Mouse (Mus musculus): ENCODE measurements around the gene Fgfr2. TPM values are rescaled to one million over a fixed set of nuclear protein-coding genes. Genes with fewer than 3 reads are reported as not detected.

Fgfr2 gene
- polyA plus RNA-seq, 1 experiment from 2014 or later, result 24.9 TPM

GRCm38 (mm10) chr7:132646514-132646913 lies 476.6 kb downstream of the Fgfr2 start:
- Histone ChIP-seq H3K4me2 (no peak overlapping the region), H3K4me1 (ENCODE audit: control insufficient read depth, insufficient read depth, low read length) (no peaks in the 10 kb centered on the region), H3K27me3 (ENCODE audit: control insufficient read depth, insufficient read depth, low read length) (no peaks in the 10 kb centered on the region), H3K4me3 (ENCODE audit: low read depth, low read length) (no peak overlapping the region), H3K9ac (ENCODE audit: low read depth, low read length) (no peak overlapping the region), H3K36me3 (ENCODE audit: control insufficient read depth, insufficient read depth, low read length) (no peaks in the 10 kb centered on the region), H3K27ac (ENCODE audit: low read depth, low read length) (no peak overlapping the region), H3K9me3 (replicated peaks; ENCODE audit: control insufficient read depth, low read length) (no peaks in the 10 kb centered on the region)
- no peak for ATAC-seq (replicated peaks; ENCODE audit: insufficient number of reproducible peaks, low FRiP score, low TSS enrichment)
- 88% methylated on average over 1 of the region's 1 CpGs for WGBS (ENCODE audit: insufficient replicate concordance)

- no peaks in the 10 kb centered on the region for H3K27me3 ChIP-seq (ENCODE audit: control insufficient read depth, insufficient read depth, low read length)
- no peak overlapping the region for H3K4me3 ChIP-seq (ENCODE audit: low read depth, low read length)
- no peak overlapping the region for H3K27ac ChIP-seq (ENCODE audit: low read depth, low read length)
- H3K9me3 ChIP-seq (replicated peaks; ENCODE audit: control insufficient read depth, low read length), result no peaks in the 10 kb centered on the region
- no peak overlapping the region for H3K9ac ChIP-seq (ENCODE audit: low read depth, low read length)
- H3K4me2 ChIP-seq, result no peak overlapping the region
- ATAC-seq (replicated peaks; ENCODE audit: insufficient number of reproducible peaks, low FRiP score, low TSS enrichment), result no peak
- no peaks in the 10 kb centered on the region for H3K4me1 ChIP-seq (ENCODE audit: control insufficient read depth, insufficient read depth, low read length)
- WGBS (ENCODE audit: insufficient replicate concordance), result 82% methylated on average over 11 of the region's 11 CpGs
- no peaks in the 10 kb centered on the region for H3K36me3 ChIP-seq (ENCODE audit: control insufficient read depth, insufficient read depth, low read length)
Measured at GRCm38 (mm10) chr7:132644605-132645279, 478.4 kb downstream of the Fgfr2 start.

GRCm38 (mm10) chr7:132641606-132642005 lies 481.5 kb downstream of the Fgfr2 start:
- Histone ChIP-seq H3K27me3 (ENCODE audit: control insufficient read depth, insufficient read depth, low read length) (no peaks in the 10 kb centered on the region), H3K27ac (ENCODE audit: low read depth, low read length) (no peak overlapping the region), H3K4me3 (ENCODE audit: low read depth, low read length) (no peak overlapping the region), H3K9me3 (replicated peaks; ENCODE audit: control insufficient read depth, low read length) (no peaks in the 10 kb centered on the region), H3K9ac (ENCODE audit: low read depth, low read length) (no peak overlapping the region), H3K4me1 (ENCODE audit: control insufficient read depth, insufficient read depth, low read length) (no peaks in the 10 kb centered on the region), H3K36me3 (ENCODE audit: control insufficient read depth, insufficient read depth, low read length) (no peaks in the 10 kb centered on the region), H3K4me2 (no peak overlapping the region)
- WGBS (ENCODE audit: insufficient replicate concordance), result 76% methylated on average over 1 of the region's 1 CpGs
- no peak for ATAC-seq (replicated peaks; ENCODE audit: insufficient number of reproducible peaks, low FRiP score, low TSS enrichment)

GRCm38 (mm10) chr7:132640946-132641345 lies 482.2 kb downstream of the Fgfr2 start:
- H3K9ac ChIP-seq (ENCODE audit: low read depth, low read length), result no peak overlapping the region; the same call in 1 of the 2 replicates
- ATAC-seq (replicated peaks; ENCODE audit: insufficient number of reproducible peaks, low FRiP score, low TSS enrichment), result no peak
- H3K4me1 ChIP-seq (ENCODE audit: control insufficient read depth, insufficient read depth, low read length), result no peaks in the 10 kb centered on the region
- H3K4me3 ChIP-seq (ENCODE audit: low read depth, low read length), result no peak overlapping the region
- no peaks in the 10 kb centered on the region for H3K36me3 ChIP-seq (ENCODE audit: control insufficient read depth, insufficient read depth, low read length)
- H3K27me3 ChIP-seq (ENCODE audit: control insufficient read depth, insufficient read depth, low read length), result no peaks in the 10 kb centered on the region
- no peak overlapping the region for H3K27ac ChIP-seq (ENCODE audit: low read depth, low read length)
- WGBS (ENCODE audit: insufficient replicate concordance), result 54% methylated on average over 9 of the region's 9 CpGs
- no peak overlapping the region for H3K4me2 ChIP-seq
- no peaks in the 10 kb centered on the region for H3K9me3 ChIP-seq (replicated peaks; ENCODE audit: control insufficient read depth, low read length)

- Histone ChIP-seq H3K4me1 (ENCODE audit: control insufficient read depth, insufficient read depth, low read length) (no peaks in the 10 kb centered on the region), H3K4me3 (ENCODE audit: low read depth, low read length) (no peak overlapping the region), H3K4me2 (no peak overlapping the region), H3K9ac (ENCODE audit: low read depth, low read length) (no peak overlapping the region), H3K9me3 (replicated peaks; ENCODE audit: control insufficient read depth, low read length) (no peaks in the 10 kb centered on the region), H3K27ac (ENCODE audit: low read depth, low read length) (no peak overlapping the region), H3K27me3 (ENCODE audit: control insufficient read depth, insufficient read depth, low read length) (no peaks in the 10 kb centered on the region), H3K36me3 (ENCODE audit: control insufficient read depth, insufficient read depth, low read length) (no peaks in the 10 kb centered on the region)
- WGBS (ENCODE audit: insufficient replicate concordance), result 55% methylated on average over 12 of the region's 12 CpGs
- peak; percentile 52; the same call in 1 of the 2 replicates for ATAC-seq (replicated peaks; ENCODE audit: insufficient number of reproducible peaks, low FRiP score, low TSS enrichment)
Measured at GRCm38 (mm10) chr7:132638446-132639087, 484.6 kb downstream of the Fgfr2 start.

GRCm38 (mm10) chr7:132637292-132637691 lies 485.9 kb downstream of the Fgfr2 start:
- H3K9ac ChIP-seq (ENCODE audit: low read depth, low read length), result no peak overlapping the region
- no peak overlapping the region for H3K27ac ChIP-seq (ENCODE audit: low read depth, low read length)
- no peaks in the 10 kb centered on the region for H3K9me3 ChIP-seq (replicated peaks; ENCODE audit: control insufficient read depth, low read length)
- H3K27me3 ChIP-seq (ENCODE audit: control insufficient read depth, insufficient read depth, low read length), result no peaks in the 10 kb centered on the region
- H3K36me3 ChIP-seq (ENCODE audit: control insufficient read depth, insufficient read depth, low read length), result no peaks in the 10 kb centered on the region
- H3K4me1 ChIP-seq (ENCODE audit: control insufficient read depth, insufficient read depth, low read length), result no peaks in the 10 kb centered on the region
- 59% methylated on average over 12 of the region's 12 CpGs for WGBS (ENCODE audit: insufficient replicate concordance)
- no peak overlapping the region for H3K4me3 ChIP-seq (ENCODE audit: low read depth, low read length)
- ATAC-seq (replicated peaks; ENCODE audit: insufficient number of reproducible peaks, low FRiP score, low TSS enrichment), result no peak
- H3K4me2 ChIP-seq, result no peak overlapping the region

- Histone ChIP-seq H3K4me3 (ENCODE audit: low read depth, low read length) (no peak overlapping the region), H3K36me3 (ENCODE audit: control insufficient read depth, insufficient read depth, low read length) (no peaks in the 10 kb centered on the region), H3K9ac (ENCODE audit: low read depth, low read length) (no peak overlapping the region), H3K4me1 (ENCODE audit: control insufficient read depth, insufficient read depth, low read length) (no peaks in the 10 kb centered on the region), H3K27me3 (ENCODE audit: control insufficient read depth, insufficient read depth, low read length) (no peaks in the 10 kb centered on the region), H3K9me3 (replicated peaks; ENCODE audit: control insufficient read depth, low read length) (no peaks in the 10 kb centered on the region), H3K27ac (ENCODE audit: low read depth, low read length) (no peak overlapping the region), H3K4me2 (no peak overlapping the region)
- ATAC-seq (replicated peaks; ENCODE audit: insufficient number of reproducible peaks, low FRiP score, low TSS enrichment), result no peak
- 81% methylated on average over 11 of the region's 11 CpGs for WGBS (ENCODE audit: insufficient replicate concordance)
Measured at GRCm38 (mm10) chr7:132631313-132631712, 491.8 kb downstream of the Fgfr2 start.

- 67% methylated on average over 3 of the region's 3 CpGs for WGBS (ENCODE audit: insufficient replicate concordance)
- no peak overlapping the region for H3K4me2 ChIP-seq
- H3K9ac ChIP-seq (ENCODE audit: low read depth, low read length), result no peak overlapping the region
Measured at GRCm38 (mm10) chr7:132627448-132627847, 495.7 kb downstream of the Fgfr2 start.

GRCm38 (mm10) chr7:132626174-132626573 lies 497.0 kb downstream of the Fgfr2 start:
- H3K9me3 ChIP-seq (replicated peaks; ENCODE audit: control insufficient read depth, low read length), result no peaks in the 10 kb centered on the region
- no peaks in the 10 kb centered on the region for H3K36me3 ChIP-seq (ENCODE audit: control insufficient read depth, insufficient read depth, low read length)
- H3K9ac ChIP-seq (ENCODE audit: low read depth, low read length), result no peak overlapping the region
- ATAC-seq (replicated peaks; ENCODE audit: insufficient number of reproducible peaks, low FRiP score, low TSS enrichment), result no peak
- H3K27me3 ChIP-seq (ENCODE audit: control insufficient read depth, insufficient read depth, low read length), result no peaks in the 10 kb centered on the region
- H3K4me1 ChIP-seq (ENCODE audit: control insufficient read depth, insufficient read depth, low read length), result no peaks in the 10 kb centered on the region
- H3K4me3 ChIP-seq (ENCODE audit: low read depth, low read length), result no peak overlapping the region
- no peak overlapping the region for H3K27ac ChIP-seq (ENCODE audit: low read depth, low read length)
- 53% methylated on average over 4 of the region's 4 CpGs for WGBS (ENCODE audit: insufficient replicate concordance)
- H3K4me2 ChIP-seq, result no peak overlapping the region

More at GRCm38 (mm10) chr7:132627448-132627847, 495.7 kb downstream of the Fgfr2 start:
- H3K27me3 ChIP-seq (ENCODE audit: control insufficient read depth, insufficient read depth, low read length), result no peaks in the 10 kb centered on the region
- no peaks in the 10 kb centered on the region for H3K4me1 ChIP-seq (ENCODE audit: control insufficient read depth, insufficient read depth, low read length)
- H3K9me3 ChIP-seq (replicated peaks; ENCODE audit: control insufficient read depth, low read length), result no peaks in the 10 kb centered on the region
- no peak overlapping the region for H3K4me3 ChIP-seq (ENCODE audit: low read depth, low read length)
- ATAC-seq (replicated peaks; ENCODE audit: insufficient number of reproducible peaks, low FRiP score, low TSS enrichment), result no peak
- no peaks in the 10 kb centered on the region for H3K36me3 ChIP-seq (ENCODE audit: control insufficient read depth, insufficient read depth, low read length)
- H3K27ac ChIP-seq (ENCODE audit: low read depth, low read length), result peak overlapping the region; percentile 24; the same call in 1 of the 2 replicates

Data from heart, embryonic 11.5 days (tissue).